Mouse (Mus musculus): ENCODE data around the gene Spats2. TPM values are rescaled to one million over a fixed set of nuclear protein-coding genes. Genes with fewer than 3 reads are reported as not detected.
"Not testable (repeated sequence)": the region's sequence is repeated elsewhere in the genome, so short reads cannot be mapped to it uniquely, and the experiment has no call there.

Gene Spats2
- total RNA-seq, 2 experiments from 2014 or later, result 30.9 to 35.3 TPM

GRCm38 (mm10) chr15:99221315-99221952, 95.7 kb downstream of the Spats2 start:
- DNase-seq (ENCODE audit: extremely low spot score in 1 of 2, low spot score in 1 of 2), result no peak

DNA sequence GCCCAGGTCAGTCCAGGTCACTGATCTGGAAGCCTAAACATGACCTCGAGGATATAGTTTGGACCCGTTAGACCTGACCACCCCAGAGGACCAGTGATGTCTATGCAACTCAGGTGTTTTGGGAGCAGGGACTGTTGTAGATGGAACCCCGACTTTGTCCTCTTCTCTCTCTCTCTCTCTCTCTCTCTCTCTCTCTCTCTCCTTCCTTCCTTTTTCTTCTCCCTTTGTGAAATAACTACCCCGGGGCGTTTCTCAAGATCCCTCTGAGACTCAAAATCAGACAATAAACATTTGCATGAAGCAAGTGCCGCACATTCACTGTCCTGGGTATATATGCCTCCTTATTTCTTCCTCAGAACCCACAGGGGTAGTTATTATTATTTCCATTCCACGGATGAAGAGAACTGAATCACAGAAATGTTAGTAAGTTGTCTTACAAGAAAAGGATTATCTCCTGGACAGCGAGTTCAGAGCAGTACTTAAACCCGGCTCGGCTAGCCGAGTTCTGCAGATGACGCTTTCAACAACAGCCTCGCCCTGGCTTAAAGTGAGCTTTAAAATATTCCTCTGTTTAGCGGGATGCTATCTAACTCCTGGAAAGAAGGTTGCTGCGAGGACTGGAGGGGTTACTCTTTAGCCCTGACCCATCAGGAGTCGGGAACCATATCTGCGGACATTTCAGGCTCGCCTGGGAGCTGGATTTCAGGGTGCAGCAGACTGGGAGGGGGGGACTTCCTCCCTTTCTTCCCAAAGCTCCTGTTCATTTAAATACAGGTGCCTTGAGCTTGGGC, 97.3 kb downstream of the Spats2 start:
- no peak for DNase-seq (ENCODE audit: extremely low spot score in 1 of 2, low spot score in 1 of 2)

DNA sequence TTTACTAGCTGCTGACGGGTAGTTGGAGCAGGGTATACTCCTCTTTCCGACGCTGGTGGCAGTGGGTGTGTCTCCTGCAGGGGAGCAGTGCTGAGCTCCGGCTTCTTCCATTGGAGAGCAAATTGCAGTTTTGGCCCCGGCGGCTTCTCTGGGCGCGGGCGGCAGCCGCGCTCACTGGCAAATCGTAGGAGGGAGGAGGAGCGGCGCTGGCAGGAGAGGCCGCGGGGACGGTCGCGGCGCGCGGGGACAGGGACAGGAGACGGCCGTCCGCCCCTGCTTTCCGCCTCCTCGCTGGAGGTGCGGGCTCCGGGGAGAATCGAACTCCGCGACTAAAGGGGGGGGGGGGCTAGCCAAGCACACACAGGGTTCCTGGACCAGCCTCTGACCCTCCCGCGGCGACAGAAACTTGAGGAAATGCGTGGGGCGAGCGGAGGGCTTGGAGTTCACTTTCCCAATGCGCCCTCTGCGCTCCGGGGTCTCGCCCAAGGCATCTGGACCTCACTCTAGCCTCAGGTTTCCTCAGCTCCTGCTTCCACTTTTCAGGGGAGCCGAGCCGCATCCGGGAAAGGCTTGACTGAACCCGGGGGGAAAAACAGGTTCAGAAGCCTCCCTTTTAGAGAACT, 98.0 kb downstream of the Spats2 start:
- DNase-seq (ENCODE audit: extremely low spot score in 1 of 2, low spot score in 1 of 2), result peak in 1 of 2 experiments; percentile 46

DNA sequence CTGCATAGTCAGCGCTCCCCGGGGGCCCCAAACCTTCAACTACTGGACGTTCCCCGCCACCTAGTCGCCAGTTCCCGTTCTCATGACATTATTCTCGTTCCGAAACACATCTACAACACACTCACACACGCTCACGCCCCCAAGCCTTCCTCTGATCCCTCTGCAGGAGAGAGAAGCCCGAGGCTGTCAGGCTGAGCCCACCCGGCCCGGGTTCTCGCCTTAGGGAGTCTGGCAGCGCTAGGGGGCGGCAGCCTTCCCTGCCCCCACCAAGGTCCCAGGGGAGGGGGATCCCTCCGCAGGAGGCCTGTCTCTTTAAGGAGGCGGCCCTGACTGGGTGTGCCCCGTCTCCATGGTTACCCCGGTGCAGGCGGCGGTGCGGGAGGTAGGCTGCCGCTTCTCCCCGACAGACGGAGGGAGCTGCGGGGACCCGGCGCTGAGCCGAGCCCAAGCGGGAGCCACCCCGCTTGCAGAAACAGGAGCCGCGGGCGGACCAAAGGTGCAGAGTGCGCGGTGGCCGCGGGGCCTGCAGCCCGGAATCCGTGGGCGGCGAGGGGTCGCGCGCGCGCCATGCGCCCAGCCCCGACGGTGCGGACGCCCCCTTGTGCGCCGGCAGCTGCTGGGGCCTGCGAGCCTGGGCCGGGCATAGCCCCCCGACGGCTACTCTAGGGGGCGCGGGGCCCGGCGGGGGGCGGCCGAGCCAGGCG, 98.6 kb downstream of the Spats2 start, which contains the start of gene Kcnh3:
TSS of gene Kcnh3 (plus strand) at position 654 of the 704 bp plus-strand sequence.
- peak; percentile 65 for DNase-seq (ENCODE audit: extremely low spot score in 1 of 2, low spot score in 1 of 2)

- peak; percentile 54 to 61 for DNase-seq (ENCODE audit: extremely low spot score in 1 of 2, low spot score in 1 of 2)
These were observed 99.5 kb downstream of the Spats2 start for GRCm38 (mm10) chr15:99225081-99225810.

DNA sequence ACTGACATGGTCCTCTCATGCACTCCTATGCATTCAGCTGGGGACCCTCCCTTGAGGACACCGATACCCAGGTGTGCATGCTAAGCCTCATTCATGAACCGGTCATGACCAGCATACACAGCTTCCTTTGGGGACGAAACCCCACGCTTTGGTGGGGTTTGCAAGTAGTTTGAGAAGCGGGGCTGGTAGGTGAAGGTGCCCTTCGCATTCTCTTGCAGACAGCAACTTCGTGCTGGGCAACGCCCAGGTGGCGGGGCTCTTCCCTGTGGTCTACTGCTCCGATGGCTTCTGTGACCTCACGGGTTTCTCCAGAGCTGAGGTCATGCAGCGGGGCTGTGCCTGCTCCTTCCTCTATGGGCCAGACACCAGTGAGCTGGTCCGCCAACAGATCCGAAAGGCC, 100.4 kb downstream of the Spats2 start:
- no peak for DNase-seq (ENCODE audit: extremely low spot score in 1 of 2, low spot score in 1 of 2)

- peak in 1 of 2 experiments; percentile 33 for DNase-seq (ENCODE audit: extremely low spot score in 1 of 2, low spot score in 1 of 2)
These were observed 106.3 kb downstream of the Spats2 start for GRCm38 (mm10) chr15:99231998-99232397.

GRCm38 (mm10) chr15:99233719-99234118, 108.0 kb downstream of the Spats2 start:
- no peak for DNase-seq (ENCODE audit: extremely low spot score in 1 of 2, low spot score in 1 of 2)

- no peak for DNase-seq (ENCODE audit: extremely low spot score in 1 of 2, low spot score in 1 of 2)
These were observed 108.8 kb downstream of the Spats2 start for GRCm38 (mm10) chr15:99234326-99235010.

- DNase-seq (ENCODE audit: extremely low spot score in 1 of 2, low spot score in 1 of 2), result no peak
These were observed 112.3 kb downstream of the Spats2 start for GRCm38 (mm10) chr15:99238006-99238405.

GRCm38 (mm10) chr15:99240129-99240528, 114.4 kb downstream of the Spats2 start:
- DNase-seq (ENCODE audit: extremely low spot score in 1 of 2, low spot score in 1 of 2), result no peak

- no peak for DNase-seq (ENCODE audit: extremely low spot score in 1 of 2, low spot score in 1 of 2)
These were observed 115.5 kb downstream of the Spats2 start for GRCm38 (mm10) chr15:99241249-99241648.

DNA sequence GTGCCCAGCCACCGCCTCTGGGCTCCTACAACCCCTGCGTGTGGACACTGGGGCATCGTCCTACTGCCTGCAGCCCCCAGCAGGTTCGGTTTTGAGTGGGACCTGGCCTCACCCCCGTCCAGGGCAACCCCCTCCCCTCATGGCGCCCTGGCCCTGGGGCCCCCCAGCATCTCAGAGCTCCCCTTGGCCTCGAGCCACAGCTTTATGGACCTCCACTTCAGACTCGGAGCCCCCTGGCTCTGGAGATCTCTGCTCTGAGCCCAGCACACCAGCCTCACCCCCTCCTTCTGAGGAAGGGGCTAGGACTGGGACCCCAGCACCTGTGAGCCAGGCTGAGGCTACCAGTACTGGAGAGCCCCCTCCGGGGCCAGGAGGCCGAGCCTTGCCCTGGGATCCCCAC, 116.3 kb downstream of the Spats2 start:
- no peak for DNase-seq (ENCODE audit: extremely low spot score in 1 of 2, low spot score in 1 of 2)

DNA sequence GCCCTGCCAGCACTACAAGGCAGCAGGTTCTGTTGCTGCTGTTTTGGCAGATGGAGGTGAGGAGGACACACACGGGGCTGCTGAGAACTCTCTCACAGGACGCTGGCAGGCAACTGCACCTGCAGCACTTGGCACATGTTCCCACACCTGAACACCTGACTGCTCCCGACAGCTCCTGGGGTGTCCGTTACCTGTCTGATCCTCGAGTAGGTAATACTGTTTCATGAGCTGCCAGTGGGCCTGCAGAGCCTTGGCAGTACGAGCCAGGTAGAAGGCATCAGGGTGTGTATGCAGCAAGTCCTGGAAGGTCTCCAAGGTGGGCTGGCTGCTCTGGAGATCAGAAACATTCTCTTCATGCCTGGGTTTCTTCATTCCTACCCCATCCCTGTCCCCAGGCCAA, 121.0 kb downstream of the Spats2 start:
- DNase-seq (ENCODE audit: extremely low spot score in 1 of 2, low spot score in 1 of 2), result not testable (repeated sequence)

- DNase-seq (ENCODE audit: extremely low spot score in 1 of 2, low spot score in 1 of 2), result peak in 1 of 2 experiments; percentile 39
These were observed 123.3 kb downstream of the Spats2 start for GRCm38 (mm10) chr15:99248972-99249371.

- no peak for DNase-seq (ENCODE audit: extremely low spot score in 1 of 2, low spot score in 1 of 2)
These were observed 124.2 kb downstream of the Spats2 start for GRCm38 (mm10) chr15:99249938-99250337.

GRCm38 (mm10) chr15:99251111-99251510, 125.4 kb downstream of the Spats2 start:
- not testable (repeated sequence) for DNase-seq (ENCODE audit: extremely low spot score in 1 of 2, low spot score in 1 of 2)

GRCm38 (mm10) chr15:99251626-99252380, 126.1 kb downstream of the Spats2 start, which contains the start of gene Mcrs1:
Mcrs1 (minus strand) TSS chr15:99251961.
- DNase-seq (ENCODE audit: extremely low spot score in 1 of 2, low spot score in 1 of 2), result peak; percentile 89 to 92
